In the genomic region with DNA sequence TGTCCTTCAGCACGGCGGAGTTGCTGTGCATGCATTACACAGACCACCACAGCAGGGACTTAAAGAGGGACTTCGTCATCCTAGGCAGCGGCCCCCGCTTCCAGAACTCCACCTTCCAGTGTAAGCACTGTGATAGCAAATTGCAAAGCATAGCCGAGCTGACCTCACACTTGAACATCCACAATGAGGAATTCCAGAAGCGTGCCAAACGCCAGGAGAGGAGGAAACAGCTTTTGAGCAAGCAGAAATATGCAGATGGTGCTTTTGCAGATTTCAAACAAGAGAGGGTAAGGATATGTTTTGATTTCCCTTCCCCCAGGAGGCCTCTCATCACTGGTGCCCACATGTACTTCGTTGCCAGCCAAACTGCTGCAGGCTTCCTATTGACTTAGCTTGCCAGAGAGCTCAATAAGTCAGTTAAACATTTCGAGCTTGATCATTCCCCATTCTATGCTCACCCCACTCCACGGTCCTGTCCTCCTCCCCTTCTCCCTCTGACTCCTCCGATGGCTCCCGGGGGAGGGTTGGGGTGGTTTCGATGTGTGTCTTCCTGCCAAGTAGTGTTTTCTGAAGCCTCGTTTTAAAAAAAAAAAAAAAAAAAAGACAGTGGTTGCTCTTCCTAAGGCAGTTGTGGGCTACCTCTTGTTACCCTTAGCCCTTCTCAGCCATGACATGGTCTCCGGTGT, we compare ENCODE assay signal across 9 mouse cellular contexts.
DNase-seq lines count a peak whose midpoint lies in the region; ATAC-seq lines count a peak whose summit lies in the region.
"Had no signal": no experiment of that assay in that cellular context is flagged by ENCODE, and none has a peak within 500 bp of the region (broad histone marks: within the 10 kb centered on the region; RNA-seq: fewer than 3 reads in every experiment).

No protein-coding gene starts in this region.

- 0 out of 2 replicates have a peak overlapping the region, but pooled peaks have one; percentile 23 for H3K27ac ChIP-seq in midbrain, embryonic 16.5 days (ENCODE audit: low read length)
- no peak overlapping the region for H3K27ac ChIP-seq in midbrain, embryonic 11.5 days (ENCODE audit: low read depth, low read length)
- H3K27ac ChIP-seq in intestine, embryonic 15.5 days = 0 out of 2 replicates have a peak overlapping the region, but pooled peaks have one; percentile 28
- H3K27ac ChIP-seq: hindbrain, embryonic 12.5 days; liver, embryonic 14.5 days had no signal

- H3K36me3 ChIP-seq in midbrain, embryonic 16.5 days (ENCODE audit: control insufficient read depth, insufficient read depth, low read length) = peaks cover 75% of the 10 kb centered on the region
- peaks cover 86% of the 10 kb centered on the region for H3K36me3 ChIP-seq in midbrain, embryonic 11.5 days (ENCODE audit: control insufficient read depth, insufficient read depth, low read length)
- peaks cover 39% of the 10 kb centered on the region for H3K36me3 ChIP-seq in intestine, embryonic 15.5 days

- H3K4me3 ChIP-seq in midbrain, embryonic 16.5 days (ENCODE audit: low read depth, low read length) = no peak overlapping the region
- no peak overlapping the region for H3K4me3 ChIP-seq in midbrain, embryonic 11.5 days (ENCODE audit: low read depth, low read length)
- H3K4me3 ChIP-seq in intestine, embryonic 15.5 days (replicated peaks) = no peak overlapping the region
- H3K4me3 ChIP-seq: hindbrain, embryonic 12.5 days had no signal

- WGBS in midbrain, embryonic 16.5 days = 82% methylated on average over 16 of the region's 16 CpGs
- WGBS in midbrain, embryonic 11.5 days = 88% methylated on average over 16 of the region's 16 CpGs
- 60% methylated on average over 16 of the region's 16 CpGs for WGBS in intestine, embryonic 15.5 days

- DNase-seq in midbrain, embryonic 11.5 days (ENCODE audit: low spot score, missing footprints) = no peak
- peak; percentile 48 to 60 for DNase-seq in left cerebral cortex, postnatal 36 days (ENCODE audit: low spot score in 2 of 2)
- DNase-seq in telencephalon, adult 2 months (ENCODE audit: low read depth, low spot score) = peak; percentile 76
- DNase-seq in cerebellum, adult 11-12 months = no peak
- DNase-seq in adipocyte (ENCODE audit: low spot score) = no peak

- intact Hi-C loops in left cerebral cortex, postnatal 36 days (cut with DNase I) = no loop called here

- H3K4me2 ChIP-seq in midbrain, embryonic 16.5 days (ENCODE audit: low read length) = no peak overlapping the region
- no peak overlapping the region for H3K4me2 ChIP-seq in midbrain, embryonic 11.5 days
- no peak overlapping the region for H3K4me2 ChIP-seq in intestine, embryonic 15.5 days (replicated peaks)
- H3K4me2 ChIP-seq: hindbrain, embryonic 12.5 days had no signal

- no peaks in the 10 kb centered on the region for H3K9me3 ChIP-seq in midbrain, embryonic 16.5 days (replicated peaks; ENCODE audit: control insufficient read depth, low read length, poor library complexity, severe bottlenecking)
- H3K9me3 ChIP-seq in midbrain, embryonic 11.5 days (ENCODE audit: control insufficient read depth, low read length) = no peaks in the 10 kb centered on the region
- H3K9me3 ChIP-seq in intestine, embryonic 15.5 days = no peaks in the 10 kb centered on the region
- H3K9me3 ChIP-seq: hindbrain, embryonic 12.5 days had no signal

- no peak overlapping the region for H3K9ac ChIP-seq in midbrain, embryonic 16.5 days (ENCODE audit: low read depth, low read length)
- H3K9ac ChIP-seq in midbrain, embryonic 11.5 days (ENCODE audit: low read length) = no peak overlapping the region
- no peak overlapping the region for H3K9ac ChIP-seq in intestine, embryonic 15.5 days
- H3K9ac ChIP-seq: hindbrain, embryonic 12.5 days; liver, embryonic 14.5 days had no signal

- no peaks in the 10 kb centered on the region for H3K4me1 ChIP-seq in midbrain, embryonic 16.5 days (ENCODE audit: control insufficient read depth, insufficient read depth, low read length)
- no peaks in the 10 kb centered on the region for H3K4me1 ChIP-seq in midbrain, embryonic 11.5 days (ENCODE audit: control insufficient read depth, insufficient read depth, low read length)
- peaks cover 3% of the 10 kb centered on the region; the same call in 1 of the 2 replicates for H3K4me1 ChIP-seq in intestine, embryonic 15.5 days (replicated peaks)
- H3K4me1 ChIP-seq: hindbrain, embryonic 12.5 days had no signal

- ATAC-seq in midbrain, embryonic 16.5 days = no peak
- no peak for ATAC-seq in midbrain, embryonic 11.5 days (ENCODE audit: low FRiP score)
- ATAC-seq in intestine, embryonic 15.5 days = 0 out of 2 replicates have a peak, but pooled peaks have one; percentile 12

- no peaks in the 10 kb centered on the region for H3K27me3 ChIP-seq in midbrain, embryonic 16.5 days (ENCODE audit: control insufficient read depth, insufficient read depth, low read depth, low read length)
- no peaks in the 10 kb centered on the region for H3K27me3 ChIP-seq in midbrain, embryonic 11.5 days (ENCODE audit: control insufficient read depth, insufficient read depth, low read length)
- H3K27me3 ChIP-seq in intestine, embryonic 15.5 days (replicated peaks) = no peaks in the 10 kb centered on the region
- H3K27me3 ChIP-seq: hindbrain, embryonic 12.5 days had no signal

Comparison
In these comparisons a context has a peak if more than half of its experiments do, and no peak if none do; other contexts are left out.
1. DNase-seq: peak in left cerebral cortex, postnatal 36 days (2 of 2) and telencephalon, adult 2 months (single experiment); none in midbrain, embryonic 11.5 days (single experiment), cerebellum, adult 11-12 months (single experiment) and adipocyte (single experiment).